Mouse (Mus musculus): ENCODE results near the gene Nkain4.

Nkain4 gene

GRCm38 (mm10) chr2:180893537-180894028 lies 60.9 kb downstream of the Nkain4 start:
- DNase-seq (ENCODE audit: low spot score), result peak; percentile 53

- peak; percentile 57 for DNase-seq (ENCODE audit: low spot score)
Observed at GRCm38 (mm10) chr2:180892841-180893521, 61.5 kb downstream of the Nkain4 start.

- DNase-seq (ENCODE audit: low spot score), result no peak
Observed at GRCm38 (mm10) chr2:180891835-180892323, 62.6 kb downstream of the Nkain4 start.

GRCm38 (mm10) chr2:180891075-180891834 lies 63.2 kb downstream of the Nkain4 start:
- DNase-seq (ENCODE audit: low spot score), result no peak

GRCm38 (mm10) chr2:180890422-180891074 lies 64.0 kb downstream of the Nkain4 start:
- DNase-seq (ENCODE audit: low spot score), result no peak

- no peak for DNase-seq (ENCODE audit: low spot score)
Observed at GRCm38 (mm10) chr2:180889921-180890280, 64.6 kb downstream of the Nkain4 start.

GRCm38 (mm10) chr2:180889271-180889920 lies 65.1 kb downstream of the Nkain4 start:
- no peak for DNase-seq (ENCODE audit: low spot score)

- no peak for DNase-seq (ENCODE audit: low spot score)
Observed at GRCm38 (mm10) chr2:180885270-180885669, 69.2 kb downstream of the Nkain4 start.

All from testis, postnatal 10 days (tissue).